Mouse (Mus musculus) left cerebral cortex, adult 18-20 months (tissue): ENCODE results near the gene Olfr203. TPM values are rescaled to one million over a fixed set of nuclear protein-coding genes. Genes with fewer than 3 reads are reported as not detected.
"Not testable (repeated sequence)": the region's sequence is repeated elsewhere in the genome, so short reads cannot be mapped to it uniquely, and the experiment has no call there.

Experiments
- DNase-seq, 2 experiments: peaks; one replicate each; pipeline ENCODE4 v3.0.0; 2021 to 2022; ENCODE audit warnings: low spot score in 2 of 2, mixed read lengths in 1 of 2
- long read RNA-seq, 2 experiments: library from polyadenylated mRNA; stranded (forward); transcript quantifications; one replicate each; pipeline ENCODE4 v2.0.0; 2021
- total RNA-seq, 2 experiments: library from RNA; stranded (reverse); gene quantifications; 2 replicates each; pipeline ENCODE4 v1.2.3; 2021

Gene Olfr203
- not detected for total RNA-seq
- long read RNA-seq, experiment 1, result 0 reads
- long read RNA-seq, experiment 2, result 0 reads

DNA sequence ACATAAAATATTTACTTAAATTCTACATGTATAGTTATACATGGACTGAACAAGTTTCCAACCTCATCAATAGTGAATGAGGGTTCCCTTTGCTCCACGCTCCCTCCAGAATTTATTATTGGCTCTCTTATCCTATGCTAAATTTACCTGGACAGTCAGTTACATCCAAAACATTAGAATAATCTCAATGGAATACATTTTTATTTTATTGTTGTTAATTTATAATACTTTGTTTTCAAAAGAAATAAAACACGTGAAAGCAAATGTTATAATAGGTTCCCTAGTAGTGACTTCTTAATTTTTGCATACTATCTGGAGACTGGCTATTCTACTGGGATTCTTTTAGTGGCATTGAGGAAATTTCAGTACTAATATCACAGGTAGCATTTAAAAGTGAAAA, at the start of gene Olfr203:
Olfr203 (plus strand) TSS at position 301 of the 400 bp plus-strand sequence.
- no peak for DNase-seq

DNA sequence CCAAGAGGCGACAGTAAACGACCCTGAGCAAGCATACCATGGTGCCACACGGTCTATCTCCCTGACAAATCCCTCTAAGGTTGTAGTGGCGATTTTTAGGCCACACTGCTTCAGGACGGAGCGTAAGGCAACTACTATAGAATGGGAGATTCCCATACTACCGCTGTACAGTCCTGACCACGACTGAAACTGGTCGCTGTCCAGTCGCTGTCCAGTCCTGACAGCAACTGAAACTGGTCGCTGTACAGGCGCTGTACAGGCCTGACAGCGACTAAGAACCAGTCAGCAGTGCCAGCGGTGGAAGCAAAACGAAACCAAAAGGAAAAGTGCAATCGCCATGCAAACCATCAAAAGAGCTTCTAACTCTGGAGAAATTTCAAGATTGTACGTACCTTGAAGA, 49.0 kb upstream of the Olfr203 start:
- DNase-seq, result no peak

DNA sequence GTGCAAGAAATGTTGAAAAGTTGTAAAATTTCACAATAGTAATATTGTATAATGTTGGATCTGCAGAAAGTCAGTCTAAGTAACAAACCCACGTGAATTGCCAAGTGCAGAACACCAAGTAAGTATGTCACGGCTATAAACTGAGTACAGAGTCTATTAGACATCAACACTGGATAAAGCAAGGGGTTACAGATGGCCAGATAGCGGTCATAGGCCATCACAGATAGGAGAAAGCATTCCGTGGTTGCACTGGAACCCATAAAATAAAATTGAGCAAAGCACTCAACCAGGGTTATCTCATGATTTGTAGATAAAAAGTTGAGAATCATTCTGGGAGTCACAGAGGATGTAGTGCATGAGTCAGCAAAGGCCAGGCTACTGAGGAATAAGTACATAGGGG, 29.6 kb upstream of the Olfr203 start:
- not testable (repeated sequence) for DNase-seq

DNA sequence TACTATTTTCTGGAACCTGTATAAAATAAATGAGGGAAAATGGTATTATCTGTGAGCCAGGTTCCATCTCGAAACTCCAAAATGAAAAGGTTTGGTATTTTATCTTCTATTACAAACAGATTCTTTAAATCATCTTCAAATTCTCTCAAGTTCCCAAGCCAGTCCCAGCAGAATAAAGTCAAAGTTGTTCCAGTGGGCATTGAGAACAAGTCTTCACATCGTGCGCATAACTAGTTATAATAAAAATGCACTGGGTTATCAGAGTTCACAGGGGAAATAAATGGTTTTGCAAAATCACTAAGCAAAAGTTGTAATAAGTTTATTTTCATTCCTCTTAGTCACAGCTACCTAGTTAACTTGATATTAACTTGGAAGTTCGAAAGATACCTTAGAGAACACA, 26.1 kb upstream of the Olfr203 start, which contains the start of gene Olfr201:
Olfr201 (minus strand) TSS at position 101 of the 400 bp plus-strand sequence.
- DNase-seq, result not testable (repeated sequence)

DNA sequence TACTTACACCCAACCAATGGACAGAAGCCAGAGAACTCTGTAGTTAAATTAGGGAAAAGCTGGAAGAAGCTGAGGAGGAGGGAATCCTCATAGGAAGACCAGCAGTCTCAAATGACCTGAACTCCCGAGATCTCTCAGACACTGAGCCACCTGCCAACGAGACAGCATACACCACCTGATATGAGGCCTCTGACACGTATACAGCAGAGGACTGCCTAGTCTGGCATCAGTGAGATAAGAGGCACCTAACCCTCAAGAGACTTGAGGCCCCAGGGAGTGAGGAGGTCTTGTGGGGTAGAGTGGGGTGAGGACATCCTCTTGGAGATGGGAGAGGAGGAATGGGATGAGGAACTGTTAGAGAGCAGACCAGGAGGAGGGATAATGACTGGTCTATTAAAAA, 18.1 kb upstream of the Olfr203 start:
- DNase-seq, result no peak

DNA sequence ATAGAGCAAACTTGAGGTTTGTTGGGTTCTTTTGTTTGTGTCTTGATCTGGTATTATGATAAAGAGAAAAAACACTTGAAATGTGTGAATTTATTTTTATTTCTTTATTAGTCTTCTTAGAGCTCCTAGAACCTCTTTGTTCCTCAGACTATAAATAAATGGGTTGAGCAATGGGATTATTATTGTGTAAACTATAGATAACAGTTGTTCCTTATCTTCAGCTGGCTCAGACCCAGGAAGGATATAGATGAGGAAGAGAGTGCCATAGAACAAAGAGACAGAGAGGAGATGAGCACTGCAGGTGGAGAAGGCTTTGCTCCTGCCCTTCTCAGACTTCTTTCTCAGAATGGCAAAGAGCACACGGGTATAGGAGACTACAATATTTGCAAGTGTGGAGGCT, 15.2 kb upstream of the Olfr203 start:
- no peak for DNase-seq

DNA sequence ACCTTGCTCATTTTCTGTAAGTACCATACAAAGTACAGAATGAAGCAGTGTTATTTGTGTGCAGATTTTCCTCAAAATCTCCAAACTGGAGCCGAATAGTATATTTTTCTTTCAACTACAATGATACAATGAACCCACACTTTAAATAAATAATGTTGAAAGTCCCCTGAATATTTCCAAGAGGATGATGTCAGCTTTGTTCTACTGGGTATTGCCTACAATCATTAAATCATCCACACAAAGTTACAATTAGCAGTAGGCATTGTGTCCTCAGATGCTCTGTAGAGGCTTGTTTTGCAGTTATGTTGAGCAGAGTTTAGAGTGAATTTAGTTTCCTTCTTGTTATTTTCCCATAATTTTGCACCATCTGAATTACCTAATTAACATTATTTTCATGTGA, 12.0 kb upstream of the Olfr203 start, which contains the start of gene Olfr202:
Olfr202 (minus strand) TSS at position 101 of the 400 bp plus-strand sequence.
- no peak for DNase-seq

DNA sequence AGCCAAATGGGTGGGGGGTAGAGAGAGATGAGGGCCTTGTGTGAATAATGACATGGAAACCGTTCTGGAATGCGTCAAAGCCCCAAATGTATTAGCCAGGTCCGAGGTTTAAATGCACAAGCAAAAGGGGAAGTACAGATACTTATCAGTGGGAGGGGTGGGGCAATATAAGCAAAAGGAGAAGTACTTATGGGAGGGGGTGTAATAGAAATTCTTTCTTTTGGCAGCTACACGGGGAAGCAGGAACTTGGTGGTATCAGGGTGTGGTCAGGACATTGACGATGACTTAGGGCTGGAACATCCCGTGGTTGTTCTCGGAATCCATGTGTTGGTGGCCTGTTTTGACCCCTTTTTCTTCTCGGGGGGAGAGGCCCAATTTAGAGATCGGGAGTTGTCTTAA, 11.1 kb upstream of the Olfr203 start:
- not testable (repeated sequence) for DNase-seq

DNA sequence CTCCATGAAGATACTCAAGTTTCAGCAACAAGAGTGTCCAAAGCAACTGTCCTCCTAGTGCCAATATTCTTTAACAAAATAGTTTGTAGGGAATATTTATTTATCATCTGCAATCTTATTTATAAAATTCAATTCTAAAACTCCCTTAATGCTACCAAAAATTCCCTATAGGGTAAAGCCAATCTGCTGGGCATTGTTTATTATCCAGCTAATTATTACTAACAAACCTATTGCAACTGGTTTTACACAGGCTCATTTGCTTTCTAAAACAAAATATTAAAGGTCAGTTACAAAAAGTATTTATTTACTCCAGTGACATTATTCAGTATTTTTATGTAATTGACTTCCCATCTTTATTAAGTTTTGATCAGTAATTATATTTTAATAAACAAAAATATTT, 19.5 kb downstream of the Olfr203 start, which contains the start of gene Olfr204:
Olfr204 (minus strand) TSS at position 101 of the 400 bp plus-strand sequence.
- no peak for DNase-seq

DNA sequence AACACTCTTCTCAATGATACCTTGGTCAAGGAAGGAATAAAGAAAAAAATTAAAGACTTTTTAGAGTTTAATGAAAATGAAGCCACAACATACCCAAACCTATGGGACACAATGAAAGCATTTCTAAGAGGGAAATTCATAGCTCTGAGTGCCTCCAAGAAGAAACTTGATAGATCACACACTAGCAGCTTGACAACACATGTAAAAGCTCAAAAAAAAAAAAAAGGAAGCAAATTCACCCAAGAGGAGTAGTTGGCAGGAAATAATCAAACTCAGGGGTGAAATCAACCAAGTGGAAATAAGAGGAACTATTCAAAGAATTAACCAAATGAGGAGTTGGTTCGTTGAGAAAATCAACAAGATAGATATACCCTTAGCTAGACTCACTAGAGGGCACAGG, 24.6 kb downstream of the Olfr203 start:
- DNase-seq, result not testable (repeated sequence)

DNA sequence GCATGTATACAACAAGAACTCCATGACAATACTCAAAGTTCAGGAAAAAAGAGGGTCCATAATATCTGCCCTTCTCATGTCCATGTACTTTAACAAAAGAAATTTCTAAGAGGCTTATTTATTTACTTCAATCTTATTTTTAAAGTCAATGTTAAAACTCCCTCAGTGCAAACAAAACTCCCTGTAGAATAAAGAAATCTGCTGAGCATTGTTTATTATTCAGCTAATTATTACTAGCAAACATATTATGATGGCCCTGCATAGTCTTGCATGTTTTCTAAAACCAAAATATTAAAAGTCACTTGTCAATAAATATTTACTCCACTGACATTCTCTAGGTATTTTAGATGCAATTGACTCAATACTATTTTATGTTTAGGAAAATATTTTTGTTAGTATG, 32.4 kb downstream of the Olfr203 start, which contains the start of gene Olfr205:
Olfr205 (minus strand) TSS at position 101 of the 400 bp plus-strand sequence.
- DNase-seq, result no peak

DNA sequence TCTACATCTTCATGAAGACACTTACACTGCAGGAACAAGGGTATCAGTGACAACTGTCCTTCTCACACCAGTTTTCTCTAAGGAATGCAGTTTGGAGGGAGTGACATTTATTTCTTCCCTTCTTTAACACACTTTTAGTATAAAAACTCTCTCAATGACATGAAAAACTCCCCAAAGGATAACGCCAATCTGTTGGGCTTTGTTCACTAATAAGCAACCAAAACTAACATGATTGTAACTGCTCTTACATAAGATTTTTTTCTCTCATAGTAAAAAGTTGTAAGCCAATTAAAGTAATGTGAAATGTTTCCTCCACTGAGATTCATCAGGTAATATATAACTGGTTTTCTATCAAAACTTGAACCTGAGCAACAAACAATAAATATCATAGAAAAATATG, 50.5 kb downstream of the Olfr203 start, which contains the start of gene Olfr206:
Olfr206 (minus strand) TSS at position 101 of the 400 bp plus-strand sequence.
- no peak for DNase-seq

Other genes with a start within 250 kb of the Olfr203 start
- not detected for gene Olfr190, start 220.9 kb upstream of the Olfr203 start, total RNA-seq
- not detected for gene Olfr191, start 209.1 kb upstream of the Olfr203 start, total RNA-seq
- gene Olfr193, start 187.0 kb upstream of the Olfr203 start, total RNA-seq, result not detected
- gene Olfr194, start 177.8 kb upstream of the Olfr203 start, total RNA-seq, result not detected
- gene Olfr195, start 151.8 kb upstream of the Olfr203 start, total RNA-seq, result not detected
- not detected for gene Olfr196, start 128.4 kb upstream of the Olfr203 start, total RNA-seq
- not detected for gene Olfr198, start 95.3 kb upstream of the Olfr203 start, total RNA-seq
- gene Olfr199, start 79.1 kb upstream of the Olfr203 start, total RNA-seq, result not detected
- gene Olfr201, start 26.2 kb upstream of the Olfr203 start, total RNA-seq, result not detected
- gene Olfr202, start 12.1 kb upstream of the Olfr203 start, total RNA-seq, result not detected
- not detected for gene Olfr204, start 19.4 kb downstream of the Olfr203 start, total RNA-seq
- gene Olfr205, start 32.3 kb downstream of the Olfr203 start, total RNA-seq, result not detected
- not detected for gene Olfr206, start 50.4 kb downstream of the Olfr203 start, total RNA-seq
- not detected for gene Olfr209, start 65.1 kb downstream of the Olfr203 start, total RNA-seq
- under 1 TPM; 0.12 to 0.16 TPM for gene Gabrr3, start 108.5 kb downstream of the Olfr203 start, total RNA-seq
- gene Riox2, start 172.9 kb downstream of the Olfr203 start, total RNA-seq, result 10 to 100 TPM; 11.4 to 12.0 TPM